Mouse (Mus musculus) ovary, adult 18-20 months (tissue): Measurements from ENCODE around the gene Rrbp1.

Source experiments
- DNase-seq: peaks from one replicate; pipeline ENCODE4 v3.0.0; 2022; ENCODE audit warnings: low spot score, mixed read lengths

The Rrbp1 gene

DNA sequence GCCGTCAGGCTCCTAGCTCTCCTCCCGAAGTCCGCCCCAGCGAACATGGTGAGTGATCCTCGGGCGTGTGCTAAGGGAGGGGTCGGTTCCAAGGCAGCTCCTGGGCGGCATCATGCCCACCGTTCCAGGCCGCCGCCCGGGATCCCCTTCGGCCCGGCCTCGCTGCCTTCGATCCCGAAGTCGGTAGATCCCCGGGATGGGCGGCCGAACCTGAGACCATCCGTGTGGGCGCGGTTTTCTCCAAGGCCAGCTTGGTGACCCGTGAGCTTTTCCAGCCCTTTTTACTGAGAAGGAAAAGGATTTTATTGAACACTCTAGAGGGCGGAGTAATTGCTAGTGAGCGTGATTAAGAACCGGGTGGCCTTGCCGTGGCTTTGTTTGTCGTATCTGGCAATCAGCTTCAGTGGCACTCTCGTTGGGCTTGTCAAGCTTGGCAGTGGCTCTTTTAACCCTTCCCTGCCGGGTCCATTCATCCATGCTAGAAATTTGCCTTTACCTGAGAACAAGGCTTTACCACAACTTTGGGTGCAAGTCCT, 95.4 kb downstream of the Rrbp1 start:
- DNase-seq = peak; percentile 47

GRCm38 (mm10) chr2:143914760-143915599, 96.1 kb downstream of the Rrbp1 start, which contains the start of gene Dstn:
Gene Dstn, plus strand, starts transcription at chr2:143915320.
- peak; percentile 96 for DNase-seq

DNA sequence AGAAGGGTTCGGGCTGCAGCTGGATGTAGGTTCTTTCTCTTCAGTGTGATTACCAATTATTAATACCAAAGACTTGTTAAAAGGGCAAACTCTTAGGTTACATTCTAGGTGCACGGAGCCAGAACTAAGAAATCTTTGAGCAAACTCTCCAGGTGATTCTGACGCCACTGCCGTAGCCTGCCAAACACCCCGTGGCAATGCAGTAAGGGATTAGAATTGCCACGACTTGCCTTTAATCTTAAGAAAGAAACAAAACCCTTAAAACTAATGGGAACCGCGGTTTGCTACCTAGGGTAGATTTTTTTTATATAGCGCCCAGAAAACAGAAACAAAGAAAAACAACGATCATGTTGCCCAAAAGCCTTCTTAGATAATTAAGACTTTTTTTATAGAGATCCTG, 96.8 kb downstream of the Rrbp1 start:
- DNase-seq = no peak

GRCm38 (mm10) chr2:143912199-143912598, 98.9 kb downstream of the Rrbp1 start:
- no peak for DNase-seq

- DNase-seq = no peak
Measured at GRCm38 (mm10) chr2:143909230-143909629, 101.8 kb downstream of the Rrbp1 start.

GRCm38 (mm10) chr2:143904896-143905295, 106.2 kb downstream of the Rrbp1 start:
- peak; percentile 32 for DNase-seq

GRCm38 (mm10) chr2:143903376-143904045, 107.6 kb downstream of the Rrbp1 start:
- DNase-seq = no peak

DNA sequence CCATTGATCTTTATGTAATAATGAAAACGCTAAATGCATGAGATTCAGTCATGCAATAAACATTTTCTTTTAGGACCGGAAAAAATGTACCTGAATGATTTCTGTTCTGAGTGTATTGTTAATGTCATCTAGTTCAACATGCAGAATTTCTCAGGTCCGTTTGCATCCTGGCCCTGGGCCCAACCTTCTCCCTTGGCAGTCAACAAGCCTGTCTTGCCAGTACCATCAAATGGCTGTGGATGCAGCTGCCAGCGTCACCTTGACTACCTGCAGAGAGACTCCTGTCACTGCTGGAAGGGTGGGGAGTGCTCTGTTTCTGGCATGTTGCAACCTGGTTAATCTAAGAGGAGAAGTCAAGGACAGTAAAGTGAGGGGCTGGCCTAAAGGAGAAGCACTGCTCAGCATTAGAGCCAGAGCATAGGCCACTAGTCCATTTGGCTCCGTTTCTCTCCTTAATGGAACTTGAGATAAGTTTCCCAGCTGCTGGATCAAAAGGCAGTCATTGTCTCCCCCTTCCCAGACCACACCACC, 110.2 kb downstream of the Rrbp1 start:
- DNase-seq = no peak

- DNase-seq = no peak
Measured at GRCm38 (mm10) chr2:143899470-143900220, 111.4 kb downstream of the Rrbp1 start.
